Mouse (Mus musculus) embryonic facial prominence, embryonic 14.5 days (tissue): ENCODE results near the gene Cdc5l. TPM values are rescaled to one million over a fixed set of nuclear protein-coding genes. Genes with fewer than 3 reads are reported as not detected.

Source experiments
- ATAC-seq: fragments of 200-750 bp; cut with Nextera tagmentation; 2 replicates; pipeline ENCODE4 v1.8.0; 2017; ENCODE audit warnings: low read depth, moderate number of reproducible peaks, moderate TSS enrichment
- DNase-seq: peaks from one replicate; pipeline ENCODE4 v3.0.0-alpha.2; 2015; ENCODE audit warnings: low spot score
- H3K27ac ChIP-seq: fragments of 300-500 bp; sonication (generic); replicated peaks from 2 replicates; pipeline ENCODE4 v1.5.1; 2014; ENCODE audit warnings: low read depth, mild to moderate bottlenecking, low read length, moderate library complexity
- H3K27me3 ChIP-seq: fragments of 300-500 bp; sonication (generic); replicated peaks from 2 replicates; pipeline ENCODE4 v1.6.1; 2014; ENCODE audit warnings: low read length; ENCODE audit not compliant: control insufficient read depth, insufficient read depth
- H3K36me3 ChIP-seq: fragments of 300-500 bp; sonication (generic); 2 replicates; pipeline ENCODE4 v1.6.1; 2014; ENCODE audit warnings: low read length, mixed read lengths; ENCODE audit not compliant: control insufficient read depth, insufficient read depth
- H3K4me1 ChIP-seq: fragments of 300-500 bp; sonication (generic); 2 replicates; pipeline ENCODE4 v1.6.1; 2014; ENCODE audit warnings: antibody characterized with exemption, low read length; ENCODE audit not compliant: control insufficient read depth, insufficient read depth
- H3K4me2 ChIP-seq: fragments of 300-500 bp; sonication (generic); 2 replicates; pipeline ENCODE4 v1.6.1; 2014; ENCODE audit warnings: low read depth, mild to moderate bottlenecking, low read length, moderate library complexity, mixed read lengths
- H3K4me3 ChIP-seq: fragments of 300-500 bp; sonication (generic); 2 replicates; pipeline ENCODE4 v1.5.1; 2014; ENCODE audit warnings: low read depth, mild to moderate bottlenecking, low read length
- H3K9ac ChIP-seq: fragments of 300-500 bp; sonication (generic); 2 replicates; pipeline ENCODE4 v1.6.1; 2014; ENCODE audit warnings: low read depth, mild to moderate bottlenecking, low read length, moderate library complexity, mixed read lengths
- H3K9me3 ChIP-seq: fragments of 300-500 bp; sonication (generic); 2 replicates; pipeline ENCODE4 v1.6.1; 2016; ENCODE audit warnings: low read length; ENCODE audit not compliant: control insufficient read depth
- WGBS: fragments of 180-500 bp; shearing (Covaris S2); extraction: QIAGEN DNeasy Blood & Tissue Kit; methylation state at CpG from one replicate; pipeline ENCODE4 v1.1.7; 2014; 5-methylcytosine and 5-hydroxymethylcytosine counted together
- polyA plus RNA-seq: library from polyadenylated mRNA; unstranded; fragments of >200 nt; fragmentation: Nextera tagmentation; extraction: Ambion mirVana; gene quantifications from 2 replicates; pipeline ENCODE4 v1.2.1, GENCODE M21; 2014

Cdc5l gene
- polyA plus RNA-seq, 1 experiment from 2014 or later = 60.1 TPM

GRCm38 (mm10) chr17:45452271-45452670 is 18.7 kb upstream of the Cdc5l start:
- no peak overlapping the region for H3K4me3 ChIP-seq
- WGBS = 94% methylated on average over 1 of the region's 1 CpGs
- H3K4me1 ChIP-seq = no peaks in the 10 kb centered on the region
- DNase-seq (no peak), ATAC-seq (no peak)
- no peaks in the 10 kb centered on the region for H3K27me3 ChIP-seq
- no peak overlapping the region for H3K4me2 ChIP-seq
- no peaks in the 10 kb centered on the region for H3K9me3 ChIP-seq
- peaks cover 3% of the 10 kb centered on the region; the same call in 1 of the 2 replicates for H3K36me3 ChIP-seq
- no peak overlapping the region for H3K9ac ChIP-seq
- no peak overlapping the region for H3K27ac ChIP-seq

DNA sequence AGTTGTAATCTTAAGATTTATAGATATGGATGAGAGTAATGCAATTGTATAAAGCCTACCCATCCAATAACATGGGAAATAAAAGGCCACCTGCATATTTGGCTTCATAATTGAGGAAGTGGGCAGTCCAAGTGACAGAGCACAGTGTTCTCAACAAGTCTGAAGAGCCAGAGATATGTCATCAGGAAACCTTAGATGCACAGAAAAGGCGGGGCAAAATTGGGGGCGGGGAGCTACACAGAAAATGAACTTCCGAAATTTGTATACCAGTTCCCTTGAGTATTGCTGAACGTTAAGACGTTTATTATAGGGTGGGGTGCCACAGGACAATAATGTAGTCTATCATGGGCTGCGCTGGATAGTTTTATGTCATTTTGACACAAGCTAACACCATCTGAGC is 16.6 kb upstream of the Cdc5l start:
- no peak overlapping the region for H3K9ac ChIP-seq
- H3K4me3 ChIP-seq = no peak overlapping the region
- H3K27ac ChIP-seq = no peak overlapping the region
- no peak for DNase-seq
- no peaks in the 10 kb centered on the region for H3K4me1 ChIP-seq
- WGBS = 93% methylated on average over 6 of the region's 6 CpGs
- no peak overlapping the region for H3K4me2 ChIP-seq
- H3K36me3 ChIP-seq = peaks cover 5% of the 10 kb centered on the region; the same call in 1 of the 2 replicates
- H3K9me3 ChIP-seq = no peaks in the 10 kb centered on the region
- no peak for ATAC-seq
- no peaks in the 10 kb centered on the region for H3K27me3 ChIP-seq

- no peak overlapping the region for H3K9ac ChIP-seq
- H3K4me2 ChIP-seq = no peak overlapping the region
- H3K4me3 ChIP-seq = no peak overlapping the region
- no peaks in the 10 kb centered on the region for H3K9me3 ChIP-seq
- H3K27me3 ChIP-seq = no peaks in the 10 kb centered on the region
- peaks cover 11% of the 10 kb centered on the region; the same call in 1 of the 2 replicates for H3K36me3 ChIP-seq
- DNase-seq = no peak
- no peak for ATAC-seq
- no peak overlapping the region for H3K27ac ChIP-seq
- 93% methylated on average over 8 of the region's 8 CpGs for WGBS
- no peaks in the 10 kb centered on the region for H3K4me1 ChIP-seq
Measured at GRCm38 (mm10) chr17:45449586-45449985, 16.0 kb upstream of the Cdc5l start.

DNA sequence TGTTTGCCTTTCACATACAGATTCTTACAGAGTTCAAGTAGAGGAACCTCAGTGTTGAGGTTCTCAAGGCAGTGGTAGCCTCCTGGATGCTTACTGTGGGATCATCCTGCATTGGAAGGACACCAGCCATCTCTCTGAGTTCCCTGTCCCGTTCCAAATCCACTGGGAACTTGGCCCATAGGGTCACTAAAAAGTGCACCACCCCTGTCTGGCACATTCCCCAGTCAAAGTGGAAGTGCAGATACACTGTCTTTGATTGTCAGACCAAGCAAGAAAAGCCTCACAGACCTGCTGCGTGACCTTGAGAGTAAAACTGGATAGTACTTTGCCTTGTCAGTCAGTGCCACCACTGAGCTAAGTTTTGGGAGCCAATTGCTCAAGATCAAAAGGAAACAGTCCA is 13.5 kb upstream of the Cdc5l start:
- Histone ChIP-seq H3K9me3 (no peaks in the 10 kb centered on the region), H3K27ac (no peak overlapping the region), H3K27me3 (no peaks in the 10 kb centered on the region), H3K4me3 (no peak overlapping the region), H3K36me3 (peaks cover 15% of the 10 kb centered on the region; the same call in 1 of the 2 replicates), H3K4me1 (no peaks in the 10 kb centered on the region), H3K9ac (no peak overlapping the region), H3K4me2 (no peak overlapping the region)
- DNase-seq (no peak), ATAC-seq (no peak)
- WGBS = 82% methylated on average over 2 of the region's 2 CpGs

DNA sequence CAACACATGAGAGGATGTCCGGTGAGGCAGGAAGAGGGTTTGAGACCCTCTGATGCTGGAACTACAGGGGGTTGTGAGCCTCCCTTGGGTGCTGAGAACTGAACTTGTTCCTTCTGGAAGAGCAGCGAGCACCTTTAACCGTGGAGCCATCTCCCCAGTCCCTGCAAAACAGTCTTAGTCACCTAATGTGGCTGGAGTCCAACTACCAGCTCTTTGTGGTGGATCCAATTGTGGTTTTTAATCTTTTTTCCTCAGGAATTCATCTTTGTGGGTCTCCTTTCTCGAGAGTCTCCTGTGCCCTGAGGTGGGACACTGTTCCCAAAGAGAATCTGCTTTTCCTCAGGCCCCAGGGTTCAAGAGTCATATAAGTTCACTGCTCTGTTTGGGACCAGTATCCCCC is 12.4 kb upstream of the Cdc5l start:
- Histone ChIP-seq H3K9me3 (no peaks in the 10 kb centered on the region), H3K27me3 (no peaks in the 10 kb centered on the region), H3K9ac (no peak overlapping the region), H3K4me2 (no peak overlapping the region), H3K4me3 (no peak overlapping the region), H3K36me3 (peaks cover 17% of the 10 kb centered on the region), H3K4me1 (no peaks in the 10 kb centered on the region), H3K27ac (no peak overlapping the region)
- WGBS = 82% methylated on average over 4 of the region's 4 CpGs
- no peak for ATAC-seq
- no peak for DNase-seq

- whole genome bisulfite sequencing = 7% methylated on average over 12 of the region's 12 CpGs
- ATAC-seq (no peak), DNase-seq (no peak)
- H3K27me3 ChIP-seq = no peaks in the 10 kb centered on the region
- H3K4me2 ChIP-seq = peak overlapping the region; percentile 80
- peaks cover 17% of the 10 kb centered on the region for H3K4me1 ChIP-seq
- peaks cover 7% of the 10 kb centered on the region for H3K36me3 ChIP-seq
- H3K9ac ChIP-seq = peak overlapping the region; percentile 94
- H3K9me3 ChIP-seq = no peaks in the 10 kb centered on the region
- H3K4me3 ChIP-seq = peak overlapping the region; percentile 91
- peak overlapping the region; percentile 98 for H3K27ac ChIP-seq
Measured at GRCm38 (mm10) chr17:45434262-45434590, 689 bp upstream of the Cdc5l start.

DNA sequence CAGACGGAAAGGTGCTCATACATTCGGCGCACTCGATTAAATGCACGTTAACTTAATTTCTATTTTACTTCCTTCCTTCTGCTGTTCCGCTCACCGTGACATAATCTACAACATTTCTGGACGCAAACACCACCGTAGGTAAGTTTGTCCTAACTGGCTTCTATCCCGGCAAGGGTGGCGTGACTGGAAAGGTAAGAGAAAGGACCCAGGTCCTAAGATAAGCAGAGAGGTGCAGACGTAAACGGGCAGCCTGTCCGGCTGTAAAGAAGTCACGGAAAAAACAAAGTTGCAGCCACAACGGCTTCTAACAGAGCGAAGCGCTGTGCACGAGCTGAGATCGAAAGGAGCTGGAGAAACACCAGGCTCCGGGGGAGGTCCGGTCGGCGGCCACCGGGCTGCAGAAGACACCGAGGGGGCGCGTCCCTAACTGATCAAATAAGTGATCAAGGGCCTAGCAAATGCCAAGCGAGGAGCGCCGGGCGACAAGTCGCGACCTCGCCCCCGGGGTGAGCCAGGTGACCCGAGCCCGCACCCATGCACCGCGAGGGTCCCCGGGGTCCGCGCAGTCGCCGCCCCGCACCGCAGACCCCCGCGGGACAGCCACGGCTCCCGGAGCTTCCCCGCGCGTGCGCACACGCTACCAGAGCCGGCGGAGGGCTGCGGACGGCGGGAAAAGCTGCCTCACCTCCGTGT is 685 bp downstream of the Cdc5l start:
- H3K4me1 ChIP-seq = peaks cover 17% of the 10 kb centered on the region
- under 1% methylated on average over 33 of the region's 62 CpGs for WGBS

DNA sequence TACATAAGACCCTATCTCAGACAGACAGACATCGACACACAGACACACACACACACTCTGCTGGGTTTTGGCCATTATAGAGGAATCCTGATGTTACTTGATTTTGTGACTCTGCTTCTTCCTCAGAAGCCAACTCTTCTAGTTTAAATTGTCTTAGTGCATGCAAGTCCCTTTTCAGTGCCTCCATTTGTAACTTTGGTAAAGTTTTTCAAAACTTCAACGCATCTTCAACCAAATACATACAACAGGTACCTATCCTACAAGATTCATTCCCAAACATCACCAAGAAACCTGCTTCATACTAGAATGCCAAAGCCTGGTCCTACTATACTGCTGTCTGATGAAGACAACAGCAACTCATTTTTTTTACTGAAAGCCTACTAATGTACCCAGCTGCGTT is 1.5 kb downstream of the Cdc5l start:
- Histone ChIP-seq H3K4me2 (peak overlapping the region; percentile 90), H3K27me3 (no peaks in the 10 kb centered on the region), H3K4me3 (peak overlapping the region; percentile 91), H3K9ac (peak overlapping the region; percentile 94), H3K9me3 (no peaks in the 10 kb centered on the region), H3K4me1 (peaks cover 17% of the 10 kb centered on the region), H3K36me3 (peaks cover 12% of the 10 kb centered on the region), H3K27ac (no peak overlapping the region)
- ATAC-seq (no peak), DNase-seq (no peak)
- 68% methylated on average over 3 of the region's 3 CpGs for WGBS

More for the DNA sequence above, 685 bp downstream of the Cdc5l start:
- Histone ChIP-seq H3K27ac (peak overlapping the region; percentile 98), H3K36me3 (peaks cover 7% of the 10 kb centered on the region), H3K9me3 (no peaks in the 10 kb centered on the region), H3K9ac (peak overlapping the region; percentile 94), H3K4me2 (peak overlapping the region; percentile 90), H3K27me3 (no peaks in the 10 kb centered on the region), H3K4me3 (peak overlapping the region; percentile 91)
- ATAC-seq (peak; percentile 84), DNase-seq (no peak)

GRCm38 (mm10) chr17:45417387-45417786 is 16.1 kb downstream of the Cdc5l start:
- WGBS = 77% methylated on average over 2 of the region's 2 CpGs

More at GRCm38 (mm10) chr17:45417387-45417786, 16.1 kb downstream of the Cdc5l start:
- Histone ChIP-seq H3K4me2 (no peak overlapping the region), H3K27ac (no peak overlapping the region), H3K27me3 (no peaks in the 10 kb centered on the region), H3K9ac (no peak overlapping the region), H3K9me3 (no peaks in the 10 kb centered on the region), H3K36me3 (peaks cover 82% of the 10 kb centered on the region), H3K4me3 (no peak overlapping the region), H3K4me1 (no peaks in the 10 kb centered on the region)
- no peak for DNase-seq
- no peak for ATAC-seq
